Mouse (Mus musculus) CH12.LX (cell line): ENCODE measurements around the gene Ctcf. TPM values are rescaled to one million over a fixed set of nuclear protein-coding genes. Genes with fewer than 3 reads are reported as not detected.

ENCODE experiments used
- DNase-seq: peaks from one replicate; pipeline ENCODE4 v3.0.0-alpha.2; 2013; ENCODE audit errors: extremely low read depth
- H3K27ac ChIP-seq: 2 replicates; pipeline ENCODE4 v1.5.1; 2012; ENCODE audit warnings: low read depth, mild to moderate bottlenecking, control low read depth, moderate library complexity; ENCODE audit not compliant: insufficient read depth
- H3K27me3 ChIP-seq: replicated peaks from 2 replicates; pipeline ENCODE3; 2012; ENCODE audit warnings: inconsistent platforms
- H3K36me3 ChIP-seq, 2 experiments: replicated peaks in 1 of 2; 2 replicates each; pipeline versions ENCODE3 to v1.6.1; 2012; ENCODE audit warnings: inconsistent platforms in 1 of 2, low read length in 1 of 2, mild to moderate bottlenecking in 1 of 2, mixed read lengths in 1 of 2, moderate library complexity in 1 of 2; ENCODE audit not compliant: control insufficient read depth in 1 of 2, insufficient read depth in 1 of 2
- H3K4me1 ChIP-seq, 2 experiments: 2 replicates each; pipeline ENCODE4 v1.6.1; 2012; ENCODE audit warnings: inconsistent platforms in 1 of 2, moderate library complexity in 1 of 2; ENCODE audit not compliant: insufficient read depth in 2 of 2, control insufficient read depth in 1 of 2
- H3K4me2 ChIP-seq: 2 replicates; pipeline ENCODE4 v1.6.1; 2012; ENCODE audit warnings: low read depth, mild to moderate bottlenecking, control low read depth; ENCODE audit not compliant: poor library complexity, insufficient read depth, severe bottlenecking
- H3K4me3 ChIP-seq, 3 experiments: fragments of 150-350 bp in 1 of 3; sonication (generic) in 1 of 3; replicated peaks in 1 of 3; 2 replicates each; pipeline versions ENCODE3 to v1.5.1; 2011 to 2012; ENCODE audit warnings: low read depth in 2 of 3, low read length in 2 of 3, mild to moderate bottlenecking in 2 of 3, moderate library complexity in 2 of 3, control low read depth in 1 of 3, improper control_type of control experiment in 1 of 3, inconsistent platforms in 1 of 3, mixed read lengths in 1 of 3; ENCODE audit not compliant: poor library complexity in 1 of 3
- H3K79me2 ChIP-seq: replicated peaks from 2 replicates; pipeline ENCODE4 v1.6.1; 2012; ENCODE audit warnings: mild to moderate bottlenecking, moderate library complexity; ENCODE audit not compliant: control insufficient read depth, poor library complexity, insufficient read depth, severe bottlenecking; ENCODE audit errors: extremely low read depth
- H3K9ac ChIP-seq: 2 replicates; pipeline ENCODE4 v1.6.1; 2012; ENCODE audit warnings: low read depth, mild to moderate bottlenecking, control low read depth, moderate library complexity; ENCODE audit not compliant: insufficient read depth
- H3K9me3 ChIP-seq: replicated peaks from 2 replicates; pipeline ENCODE3; 2012; ENCODE audit warnings: low read length, inconsistent platforms, mixed read lengths
- CTCF ChIP-seq, 2 experiments: IDR thresholded peaks in 1 of 2; conservative IDR thresholded peaks in 1 of 2; 2 replicates each; pipeline ENCODE4 v1.5.1; 2011 to 2012; ENCODE audit warnings: low read depth in 2 of 2, low read length in 2 of 2, improper control_type of control experiment in 1 of 2, inconsistent platforms in 1 of 2, mild to moderate bottlenecking in 1 of 2, moderate library complexity in 1 of 2
- JUND ChIP-seq: conservative IDR thresholded peaks from 2 replicates; pipeline ENCODE4 v1.6.1; 2011; ENCODE audit warnings: low read depth, low read length, improper control_type of control experiment
- KAT2A ChIP-seq: IDR thresholded peaks from 2 replicates; pipeline ENCODE4 v1.6.1; 2012; ENCODE audit warnings: low read length, improper control_type of control experiment, inconsistent platforms; ENCODE audit not compliant: insufficient replicate concordance
- MAX ChIP-seq: IDR thresholded peaks from 2 replicates; pipeline ENCODE4 v1.6.1; 2011; ENCODE audit warnings: low read length, improper control_type of control experiment
- MAZ ChIP-seq: IDR thresholded peaks from 2 replicates; pipeline ENCODE4 v1.6.1; 2012; ENCODE audit warnings: low read depth, mild to moderate bottlenecking, inconsistent platforms, low read length, improper control_type of control experiment, moderate library complexity
- PAX5 ChIP-seq: IDR thresholded peaks from 2 replicates; pipeline ENCODE4 v1.6.1; 2012; ENCODE audit warnings: low read length, inconsistent platforms, mixed read lengths
- POLR2A ChIP-seq: IDR thresholded peaks from 2 replicates; pipeline ENCODE4 v1.6.1; 2011; ENCODE audit warnings: low read depth, mild to moderate bottlenecking, improper control_type of control experiment, low read length
- RAD21 ChIP-seq: IDR thresholded peaks from 2 replicates; pipeline ENCODE4 v1.6.1; 2011; ENCODE audit warnings: low read depth, mild to moderate bottlenecking, low read length, improper control_type of control experiment, moderate library complexity
- RCOR1 ChIP-seq: conservative IDR thresholded peaks from 2 replicates; pipeline ENCODE4 v1.6.1; 2012; ENCODE audit warnings: low read depth, mild to moderate bottlenecking, inconsistent platforms, low read length, improper control_type of control experiment
- SIN3A ChIP-seq: IDR thresholded peaks from 2 replicates; pipeline ENCODE4 v1.6.1; 2012; ENCODE audit warnings: low read length, improper control_type of control experiment, inconsistent platforms
- SMC3 ChIP-seq: IDR thresholded peaks from 2 replicates; pipeline ENCODE4 v1.6.1; 2011; ENCODE audit warnings: low read depth, low read length, improper control_type of control experiment
- ZNF384 ChIP-seq: IDR thresholded peaks from 2 replicates; pipeline ENCODE4 v1.6.1; 2012; ENCODE audit warnings: low read depth, low read length, improper control_type of control experiment, inconsistent platforms
- dilution Hi-C: fragments of 300-500 bp; cut with MboI; formaldehyde crosslinking; loops from 2 replicates; pipeline ENCODE4 v1.14.3; 2020; ENCODE audit warnings: low sequenced_read_pairs; ENCODE audit not compliant: extremely low pct_unique_long_range_greater_than_20kb, extremely low pct_ligation_motif_present
- in situ Hi-C: fragments of 300-500 bp; cut with MboI; formaldehyde crosslinking; loops from 3 replicates; pipeline ENCODE4 v1.14.3; 2019; ENCODE audit warnings: low sequenced_read_pairs, low pct_ligation_motif_present, low pct_unique_long_range_greater_than_20kb, mixed read lengths
- polyA plus RNA-seq: library from polyadenylated mRNA; unstranded; fragments of >175 nt; gene quantifications from 2 replicates; pipeline ENCODE4 v1.2.1, GENCODE M21; 2012; ENCODE audit warnings: low read depth; ENCODE audit not compliant: insufficient read length
- total RNA-seq, 2 experiments: library from RNA; depleted of rRNA; stranded (reverse); fragments of 300-350 nt in 1 of 2; fragments of >200 nt in 1 of 2; gene quantifications; 2 replicates each; pipeline ENCODE4 v1.2.3; 2012 to 2014

Gene Ctcf
- total and polyA plus RNA-seq, 3 experiments = 42.3 to 97.9 (median 52.4) TPM

GRCm38 (mm10) chr8:105609771-105610170, 26.6 kb upstream of the Ctcf start:
- dilution Hi-C loops = no loop called here
- DNase-seq = no peak
- Histone ChIP-seq H3K27me3 (no peaks in the 10 kb centered on the region), H3K9me3 (no peaks in the 10 kb centered on the region)
- no peak for TF ChIP-seq JUND
- TF ChIP-seq ZNF384 = no peak
- TF ChIP-seq PAX5 = no peak
- no peak for TF ChIP-seq SIN3A
- TF ChIP-seq, all 38 proteins: peak for 0
- H3K27ac ChIP-seq = no peak overlapping the region
- no peak overlapping the region for H3K4me2 ChIP-seq
- peaks cover 7 to 29% of the 10 kb centered on the region in 2 experiments for H3K4me1 ChIP-seq
- no peak overlapping the region for H3K4me3 ChIP-seq
- in situ Hi-C loops = no loop called here
- H3K36me3 ChIP-seq = peaks cover 0 to 20% of the 10 kb centered on the region in 2 experiments
- no peaks in the 10 kb centered on the region for H3K79me2 ChIP-seq
- no peak overlapping the region for H3K9ac ChIP-seq

- TF ChIP-seq KAT2A (no peak), RAD21 (no peak), RCOR1 (no peak)
- Histone ChIP-seq H3K36me3 (peaks cover 11 to 41% of the 10 kb centered on the region in 2 experiments), H3K4me2 (no peak overlapping the region), H3K9ac (no peak overlapping the region), H3K79me2 (no peaks in the 10 kb centered on the region), H3K4me1 (peaks cover 7 to 18% of the 10 kb centered on the region in 2 experiments), H3K4me3 (no peak overlapping the region), H3K27me3 (no peaks in the 10 kb centered on the region), H3K9me3 (no peaks in the 10 kb centered on the region), H3K27ac (no peak overlapping the region)
- in situ Hi-C loops (no loop called here), dilution Hi-C loops (no loop called here)
- DNase-seq = no peak
These were observed 24.5 kb upstream of the Ctcf start for GRCm38 (mm10) chr8:105611836-105612235.

DNA sequence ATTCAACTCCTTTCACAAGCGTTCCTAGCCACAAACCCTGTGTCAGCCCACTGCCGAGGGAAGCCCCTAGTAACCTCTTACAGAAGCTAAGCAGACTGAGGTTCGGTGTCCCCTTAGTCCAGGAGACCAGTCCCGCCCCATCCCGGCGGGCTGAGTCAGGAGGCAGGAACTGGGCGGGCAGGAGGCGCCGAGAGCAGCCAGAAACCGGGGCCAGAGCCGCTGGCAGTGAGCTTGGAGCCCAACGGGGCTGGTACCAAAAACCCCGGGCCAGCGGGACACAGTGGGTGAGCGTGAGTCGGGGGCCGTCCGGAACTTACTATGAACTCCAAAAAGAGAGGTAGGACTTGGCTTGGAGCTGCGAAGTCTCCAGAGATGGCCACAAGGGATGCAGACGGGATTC, 23.3 kb upstream of the Ctcf start:
- peaks cover 18 to 53% of the 10 kb centered on the region in 2 experiments for H3K36me3 ChIP-seq

More for the DNA sequence above, 23.3 kb upstream of the Ctcf start:
- Histone ChIP-seq H3K79me2 (no peaks in the 10 kb centered on the region), H3K9me3 (no peaks in the 10 kb centered on the region), H3K27ac (no peak overlapping the region), H3K9ac (no peak overlapping the region), H3K27me3 (no peaks in the 10 kb centered on the region), H3K4me1 (peaks cover 3 to 7% of the 10 kb centered on the region in 2 experiments), H3K4me3 (no peak overlapping the region), H3K4me2 (no peak overlapping the region)
- TF ChIP-seq PAX5 (no peak), SMC3 (no peak), MAX (no peak), RAD21 (no peak), MAZ (no peak), POLR2A (no peak), CTCF (conservative IDR thresholded peaks at IDR 0.05 in 1 of 2, IDR thresholded peaks at IDR 0.05 in 1 of 2; ENCODE audit: low read depth in 2 of 2, low read length in 2 of 2) (no peak)
- no peak for DNase-seq
- dilution Hi-C loops (no loop called here), in situ Hi-C loops (no loop called here)
